Comparison of ENCODE assay signal across 8 mouse cellular contexts in genomic region chr17:32726360-32726759, GRCm38 (mm10). TPM values are rescaled to one million over a fixed set of nuclear protein-coding genes. Genes with fewer than 3 reads are reported as not detected.
"Had no signal": no experiment of that assay in that cellular context is flagged by ENCODE, and none has a peak within 500 bp of the region (broad histone marks: within the 10 kb centered on the region; RNA-seq: fewer than 3 reads in every experiment).

No protein-coding gene starts in this region.

RNA-seq across cellular contexts. Expression of gene Cyp4f15, which starts 40.9 kb away (rescaled TPM):
- total RNA-seq: megakaryocyte, adult 5-6 weeks; megakaryocyte-erythroid progenitor cell, adult 5-6 weeks; neutrophil, adult 5-6 weeks had no signal
- polyA plus RNA-seq: lung, embryonic 14.5 days; lung, embryonic 16.5 days; myocyte; stomach, embryonic 14.5 days; thymus, postnatal 0 days had no signal
